Mouse (Mus musculus) kidney, adult 11 months (tissue): Measurements from ENCODE around the gene Atf3.
"Not testable (repeated sequence)": the region's sequence is repeated elsewhere in the genome, so short reads cannot be mapped to it uniquely, and the experiment has no call there.

Experiments used
- DNase-seq: peaks from one replicate; pipeline ENCODE4 v3.0.0; 2022

Gene Atf3

GRCm38 (mm10) chr1:191189671-191190372 lies 28.0 kb downstream of the Atf3 start:
- no peak for DNase-seq

- DNase-seq: peak; percentile 61
Observed at GRCm38 (mm10) chr1:191186386-191186770, 31.5 kb downstream of the Atf3 start.

GRCm38 (mm10) chr1:191185761-191186385 lies 32.0 kb downstream of the Atf3 start:
- DNase-seq: no peak

- peak; percentile 46 for DNase-seq
Observed at GRCm38 (mm10) chr1:191184841-191185251, 33.0 kb downstream of the Atf3 start.

- peak; percentile 28 for DNase-seq
Observed at GRCm38 (mm10) chr1:191184066-191184815, 33.6 kb downstream of the Atf3 start.

GRCm38 (mm10) chr1:191183163-191184065 lies 34.4 kb downstream of the Atf3 start:
- peak; percentile 99 for DNase-seq

- DNase-seq: peak; percentile 64
Observed at GRCm38 (mm10) chr1:191182431-191183162, 35.2 kb downstream of the Atf3 start.

GRCm38 (mm10) chr1:191181469-191182259 lies 36.2 kb downstream of the Atf3 start:
- DNase-seq: no peak

GRCm38 (mm10) chr1:191180397-191180796 lies 37.4 kb downstream of the Atf3 start:
- DNase-seq: no peak

- DNase-seq: no peak
Observed at GRCm38 (mm10) chr1:191179846-191180245, 38.0 kb downstream of the Atf3 start.

- no peak for DNase-seq
Observed at GRCm38 (mm10) chr1:191178511-191179188, 39.2 kb downstream of the Atf3 start.

- no peak for DNase-seq
Observed at GRCm38 (mm10) chr1:191176887-191177286, 41.0 kb downstream of the Atf3 start.

GRCm38 (mm10) chr1:191172487-191172886 lies 45.4 kb downstream of the Atf3 start:
- DNase-seq: no peak

- DNase-seq: no peak
Observed at GRCm38 (mm10) chr1:191170444-191170843, 47.4 kb downstream of the Atf3 start.

- no peak for DNase-seq
Observed at GRCm38 (mm10) chr1:191166189-191166588, 51.6 kb downstream of the Atf3 start.

- DNase-seq: no peak
Observed at GRCm38 (mm10) chr1:191164717-191165116, 53.1 kb downstream of the Atf3 start, which contains the start of gene Fam71a. Gene Fam71a, minus strand, starts transcription at chr1:191164817.

- no peak for DNase-seq
Observed at GRCm38 (mm10) chr1:191154314-191154713, 63.5 kb downstream of the Atf3 start.

- DNase-seq: no peak
Observed at GRCm38 (mm10) chr1:191153052-191153451, 64.8 kb downstream of the Atf3 start.

GRCm38 (mm10) chr1:191150924-191151605 lies 66.8 kb downstream of the Atf3 start:
- DNase-seq: no peak

- DNase-seq: not testable (repeated sequence)
Observed at GRCm38 (mm10) chr1:191149489-191149888, 68.3 kb downstream of the Atf3 start.
